Mouse (Mus musculus) adrenal gland, postnatal 10 days (tissue): ENCODE results near the gene Otoa. TPM values are rescaled to one million over a fixed set of nuclear protein-coding genes. Genes with fewer than 3 reads are reported as not detected.

ENCODE experiments used
- total RNA-seq, 2 experiments: library from RNA; stranded (reverse); gene quantifications; 2 replicates each; pipeline ENCODE4 v1.2.3; 2021

Otoa gene
- total RNA-seq, 2 experiments from 2014 or later: 1.1 to 1.2 TPM

Other genes starting within 250 kb of the Otoa start
- 10 to 100 TPM; 24.4 to 33.4 TPM for gene Eef2k, start 238.8 kb upstream of the Otoa start, total RNA-seq
- gene Polr3e, start 163.9 kb upstream of the Otoa start, total RNA-seq: 10 to 100 TPM; 22.5 to 23.8 TPM
- gene Cdr2, start 99.3 kb upstream of the Otoa start, total RNA-seq: 10 to 100 TPM; 12.2 to 13.7 TPM
- gene Mfsd13b, start 99.1 kb upstream of the Otoa start, total RNA-seq: under 1 TPM in 1 of 2 experiments, not detected in 1; 0.15 TPM
- gene Mettl9, start 47.2 kb upstream of the Otoa start, total RNA-seq: 100 to 1,000 TPM; 102 to 106 TPM
- gene Igsf6, start 7.1 kb upstream of the Otoa start, total RNA-seq: 1 to 10 TPM; 2.5 to 2.7 TPM